Mouse (Mus musculus) bone marrow, adult 2 months (tissue): ENCODE measurements at regions not wholly inside any gene's neighbourhood (a gene's known extent, or its start where the extent isn't known, plus 50 kb on each side); places are given as distances from the start of the nearest gene placed in this dataset.

Experiments used
- H3K27ac ChIP-seq: fragments of 200-500 bp; 2 replicates; pipeline ENCODE4 v1.5.1; 2012; ENCODE audit warnings: low read depth, mild to moderate bottlenecking, control low read depth, inconsistent platforms, low read length; ENCODE audit not compliant: control insufficient read depth, poor library complexity, insufficient read depth
- H3K4me1 ChIP-seq: fragments of 200-500 bp; 2 replicates; pipeline ENCODE4 v1.6.1; 2011; ENCODE audit warnings: low read length; ENCODE audit not compliant: control insufficient read depth, insufficient read depth
- H3K4me3 ChIP-seq: fragments of 200-500 bp; replicated peaks from 2 replicates; pipeline ENCODE3; 2011; ENCODE audit warnings: mild to moderate bottlenecking, low read depth, low read length, control low read depth; ENCODE audit not compliant: control insufficient read depth
- CTCF ChIP-seq: fragments of 200-500 bp; IDR thresholded peaks from 2 replicates; pipeline ENCODE4 v1.5.1; 2011; ENCODE audit warnings: low read length, control low read depth; ENCODE audit not compliant: control insufficient read depth, insufficient read depth
- POLR2A ChIP-seq: fragments of 200-500 bp; IDR thresholded peaks from 2 replicates; pipeline ENCODE4 v1.6.1; 2011; ENCODE audit warnings: low read depth, mild to moderate bottlenecking, control low read depth, low read length, borderline replicate concordance; ENCODE audit not compliant: control insufficient read depth
- WGBS: fragments of 180-500 bp; shearing (Covaris S2); methylation state at CpG from one replicate; pipeline ENCODE4 v1.1.7; 2018; 5-methylcytosine and 5-hydroxymethylcytosine counted together

DNA sequence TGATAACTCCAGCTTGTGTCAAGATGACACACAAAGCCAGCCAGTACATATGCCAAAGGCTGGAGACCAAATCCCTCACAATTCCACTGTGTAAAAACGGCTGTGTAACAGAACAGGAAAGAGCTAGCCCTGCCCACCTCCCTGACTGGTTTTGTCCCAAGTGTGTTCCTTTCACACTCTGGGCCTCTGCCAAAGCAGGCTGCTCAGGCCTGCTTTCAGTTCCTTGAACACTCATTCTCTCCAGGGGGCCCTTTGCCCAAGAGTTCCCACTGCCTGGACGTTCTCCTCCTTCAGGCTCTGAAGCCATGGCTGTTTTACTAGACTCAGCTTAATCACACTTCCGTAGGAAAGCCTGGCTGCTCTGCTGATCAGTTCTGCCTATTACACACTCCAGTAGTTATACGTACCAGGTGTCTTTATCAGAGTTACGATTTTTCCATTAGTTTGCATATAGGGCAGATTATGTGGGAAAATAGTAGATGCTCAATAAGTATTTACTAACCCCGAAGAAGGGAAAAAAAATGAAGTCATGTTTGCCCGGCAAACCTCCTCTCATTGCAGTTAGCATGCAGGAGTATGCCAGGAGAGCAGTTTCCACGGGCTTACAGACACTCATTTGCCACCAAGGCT, 144.5 kb upstream of the Smim15 start:
- no peak for TF ChIP-seq POLR2A
- TF ChIP-seq CTCF: no peak
- Histone ChIP-seq H3K27ac (no peak overlapping the region), H3K4me3 (no peak overlapping the region), H3K4me1 (peaks cover 2% of the 10 kb centered on the region; the same call in 1 of the 2 replicates)
- 54% methylated on average over 8 of the region's 8 CpGs for WGBS

DNA sequence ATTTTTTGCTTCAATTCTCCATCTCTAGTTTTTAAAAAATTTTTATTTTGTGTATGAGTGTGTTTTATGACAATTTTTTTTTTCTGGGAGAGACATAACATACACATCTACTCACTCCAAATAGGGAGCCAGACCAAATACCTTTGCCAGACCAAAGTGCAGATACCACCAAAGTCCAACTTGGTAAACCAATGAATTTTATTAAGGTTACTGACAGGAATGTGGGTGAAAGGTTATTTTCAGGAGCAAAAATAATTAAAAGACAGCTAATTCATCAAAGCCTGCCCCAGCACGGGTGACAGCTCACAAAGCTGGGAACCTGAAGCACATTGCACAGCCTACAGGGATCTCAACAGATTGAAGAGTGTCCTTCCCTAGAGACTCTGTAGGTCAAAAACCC, 146.6 kb upstream of the Smim15 start:
- no peaks in the 10 kb centered on the region; the same call in 1 of the 2 replicates for H3K4me1 ChIP-seq
- TF ChIP-seq POLR2A (no peak), CTCF (no peak)
- 70% methylated on average over 1 of the region's 1 CpGs for WGBS
- no peak overlapping the region for H3K27ac ChIP-seq
- H3K4me3 ChIP-seq: no peak overlapping the region

DNA sequence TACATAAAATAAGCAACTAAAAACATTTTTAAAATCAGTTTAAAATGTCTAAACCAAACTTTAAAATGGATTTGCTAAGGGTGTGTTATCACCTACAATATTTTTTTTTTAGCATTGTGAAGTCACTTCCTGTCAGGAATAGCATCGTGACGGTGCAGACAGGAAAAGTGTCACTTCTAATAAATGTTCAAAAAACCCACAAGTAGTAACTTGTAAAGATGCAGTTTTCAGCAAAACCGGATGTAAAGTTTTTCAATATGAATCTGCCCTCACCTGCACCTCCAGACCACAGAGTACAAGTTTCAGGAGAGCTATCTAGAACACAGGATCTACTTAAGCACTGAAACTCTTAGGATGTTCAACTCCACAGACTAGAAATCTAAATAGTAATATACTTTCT, 147.1 kb upstream of the Smim15 start:
- 9% methylated on average over 3 of the region's 3 CpGs for WGBS
- no peak overlapping the region for H3K4me3 ChIP-seq
- TF ChIP-seq CTCF (no peak), POLR2A (no peak)
- no peak overlapping the region for H3K27ac ChIP-seq
- H3K4me1 ChIP-seq: no peaks in the 10 kb centered on the region

DNA sequence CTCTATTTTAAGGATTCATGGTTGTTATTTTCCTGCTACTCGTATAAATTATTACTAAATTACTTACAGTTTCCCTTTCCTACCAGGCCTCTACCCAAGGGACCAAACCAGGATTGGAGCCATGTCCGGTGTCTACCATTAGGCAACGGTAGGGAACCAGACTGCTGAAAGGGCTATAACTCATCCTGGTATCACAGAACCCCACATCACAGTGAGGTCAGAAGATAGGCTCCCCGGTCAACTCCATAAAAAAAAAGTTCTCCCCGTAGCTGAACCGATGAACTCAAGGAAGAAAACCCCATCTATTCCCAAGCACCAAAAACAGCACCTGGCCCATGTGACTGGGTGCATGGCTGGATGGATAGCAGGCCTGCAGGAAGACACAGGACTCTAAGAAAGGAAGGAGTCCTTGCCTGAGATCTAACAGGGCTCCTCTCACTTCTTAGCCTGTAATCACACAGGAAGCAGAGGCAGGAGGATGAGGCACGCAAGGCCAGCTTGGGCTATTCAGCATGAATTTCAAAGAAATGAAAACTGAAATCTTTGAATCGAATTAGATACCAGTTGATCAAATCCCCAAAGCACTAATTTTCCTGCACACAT, 150.6 kb upstream of the Smim15 start:
- Histone ChIP-seq H3K27ac (no peak overlapping the region), H3K4me3 (no peak overlapping the region), H3K4me1 (no peaks in the 10 kb centered on the region)
- TF ChIP-seq POLR2A: no peak
- no peak for TF ChIP-seq CTCF
- WGBS: 77% methylated on average over 8 of the region's 8 CpGs

DNA sequence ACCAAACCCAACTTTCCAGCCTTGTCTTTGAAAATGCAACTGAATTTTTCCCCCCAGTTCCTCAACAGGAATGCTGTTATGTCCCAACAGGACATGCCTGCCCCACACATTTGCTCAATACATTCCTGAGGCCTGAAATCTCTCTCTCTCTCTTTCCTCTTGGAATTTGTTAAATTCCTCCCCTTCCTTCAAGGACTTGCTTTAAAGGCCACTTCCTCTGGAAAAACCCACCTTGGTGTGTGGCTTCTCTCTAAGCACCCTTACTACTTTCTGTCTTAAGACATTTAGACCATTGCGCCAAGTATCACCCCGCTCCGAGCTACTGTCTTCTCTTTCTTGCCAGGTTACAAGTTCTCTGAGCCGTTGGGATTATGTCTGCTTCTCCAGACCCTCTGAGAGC, 151.2 kb upstream of the Smim15 start:
- 84% methylated on average over 4 of the region's 4 CpGs for WGBS

DNA sequence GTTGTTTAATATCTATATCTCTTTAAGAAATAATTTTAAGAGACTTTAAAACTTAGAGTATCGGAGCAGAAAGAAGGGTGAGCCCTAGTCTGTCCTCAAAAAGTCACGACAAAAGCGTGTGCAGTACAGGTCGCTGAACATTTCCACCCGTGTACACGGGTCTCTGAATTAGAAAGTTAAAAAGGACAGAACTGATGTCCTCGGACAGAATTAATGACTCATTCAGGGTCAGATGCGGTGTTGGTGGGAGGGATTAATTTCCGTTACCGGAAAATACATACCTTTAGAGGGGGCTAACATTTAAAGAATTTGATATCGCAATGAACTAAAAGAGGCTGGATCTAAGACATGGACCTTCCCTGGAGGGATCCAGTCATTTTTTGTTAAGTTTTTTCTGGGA, 152.3 kb upstream of the Smim15 start:
- TF ChIP-seq POLR2A (no peak), CTCF (no peak)
- H3K4me1 ChIP-seq: no peaks in the 10 kb centered on the region
- H3K4me3 ChIP-seq: peak overlapping the region; percentile 54
- WGBS: 17% methylated on average over 11 of the region's 11 CpGs
- no peak overlapping the region; the same call in 1 of the 2 replicates for H3K27ac ChIP-seq

More for the DNA sequence above, 151.2 kb upstream of the Smim15 start:
- Histone ChIP-seq H3K27ac (no peak overlapping the region), H3K4me1 (no peaks in the 10 kb centered on the region), H3K4me3 (no peak overlapping the region)
- no peak for TF ChIP-seq CTCF

DNA sequence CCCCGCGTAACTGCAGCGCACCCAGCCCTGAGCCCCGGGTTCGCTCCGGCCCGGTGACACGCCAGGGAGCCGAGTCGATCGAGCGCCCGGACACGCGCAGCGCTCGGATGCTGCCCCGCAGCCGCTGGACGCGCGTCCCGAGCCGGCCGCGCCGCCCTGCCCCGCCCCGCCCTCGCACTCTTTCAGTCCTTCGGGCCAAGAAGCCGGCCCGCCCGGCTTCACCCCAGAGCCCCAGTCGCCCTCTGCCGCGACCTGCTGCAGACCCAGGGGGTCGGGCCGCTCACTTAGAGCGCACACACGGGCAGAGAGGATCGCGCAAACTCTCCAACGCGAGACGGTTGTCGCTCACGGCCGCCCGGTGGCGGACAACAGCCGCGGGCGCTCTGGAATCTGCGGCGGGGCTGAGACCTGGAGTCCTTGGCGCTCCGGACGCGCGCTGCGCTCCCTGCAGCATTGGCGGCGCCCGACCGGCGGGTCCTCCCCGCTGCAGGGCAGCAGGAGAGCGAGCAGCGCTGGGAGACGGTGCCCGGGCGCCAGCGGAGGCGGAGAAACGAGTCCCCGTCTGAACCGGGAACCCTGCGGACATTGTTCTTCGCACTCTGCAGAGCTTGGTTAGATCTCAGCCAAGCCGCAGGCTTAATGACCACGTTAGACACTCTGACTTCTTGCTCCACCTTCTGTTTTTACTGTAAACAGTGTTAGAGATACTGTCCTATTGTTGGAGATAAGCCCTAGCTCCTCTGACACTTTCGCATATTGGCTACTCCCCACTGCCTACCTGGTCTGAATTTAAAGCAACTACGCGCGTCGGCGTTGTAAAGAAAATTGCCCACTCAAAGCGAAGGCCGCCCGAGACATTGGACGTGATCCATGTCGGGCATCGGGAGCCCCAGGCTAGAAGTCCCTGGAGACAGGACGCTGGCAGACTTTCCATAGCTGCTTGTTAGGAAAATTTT, 153.1 kb upstream of the Smim15 start:
- no peak for TF ChIP-seq POLR2A
- no peak for TF ChIP-seq CTCF
- H3K27ac ChIP-seq: peak overlapping the region; percentile 99

DNA sequence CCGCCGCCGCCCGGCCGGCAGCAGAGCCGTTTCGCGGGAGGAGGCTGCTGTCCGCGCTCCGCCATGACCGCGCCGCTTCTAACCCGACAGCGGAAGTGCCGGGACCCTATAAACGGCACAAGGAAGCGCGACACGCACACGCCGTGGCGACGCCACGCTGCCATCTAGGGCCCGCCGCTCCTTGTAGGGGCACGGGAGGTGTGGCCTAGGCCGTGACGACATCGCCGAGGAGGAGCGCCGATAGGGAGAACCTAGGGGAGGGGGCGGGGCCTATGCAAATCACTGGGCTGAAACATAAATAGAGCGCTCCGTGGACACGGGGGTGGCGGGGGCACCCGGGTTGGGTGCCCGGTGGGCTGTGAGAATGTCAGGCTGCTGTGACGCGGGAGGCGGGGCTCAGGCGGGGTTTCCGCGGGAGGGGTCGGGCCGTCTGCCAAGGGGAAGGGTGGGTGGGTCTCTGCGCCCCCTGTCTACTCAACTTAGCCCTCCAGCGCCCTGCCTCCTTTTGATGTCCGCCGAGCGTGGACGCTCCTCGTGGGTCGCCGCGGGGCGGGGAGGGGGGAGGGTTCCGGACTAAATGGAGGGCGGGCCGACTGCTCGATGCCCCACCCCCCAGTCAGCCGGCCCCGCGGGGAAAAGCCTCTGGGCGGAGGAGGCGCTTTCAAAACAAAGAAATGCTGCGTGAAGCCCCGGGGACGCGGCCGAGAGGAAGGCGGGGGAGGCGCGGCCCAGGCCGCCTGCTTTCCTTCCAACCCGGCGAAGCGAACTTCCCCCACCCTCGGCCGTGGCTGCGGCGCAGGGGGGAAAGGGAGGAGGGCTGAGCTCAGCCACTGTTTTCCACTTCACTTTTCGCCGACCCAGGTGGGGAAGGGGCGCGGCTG, 154.0 kb upstream of the Smim15 start:
- Histone ChIP-seq H3K4me1 (no peaks in the 10 kb centered on the region), H3K27ac (peak overlapping the region; percentile 99), H3K4me3 (peak overlapping the region; percentile 78)
- WGBS: 1% methylated on average over 87 of the region's 90 CpGs
- TF ChIP-seq POLR2A: peak; percentile 92
- TF ChIP-seq CTCF: no peak

More for the DNA sequence above, 153.1 kb upstream of the Smim15 start:
- under 1% methylated on average over 95 of the region's 95 CpGs for whole genome bisulfite sequencing
- H3K4me1 ChIP-seq: no peaks in the 10 kb centered on the region
- H3K4me3 ChIP-seq: peak overlapping the region; percentile 78
